Mouse (Mus musculus): ENCODE results near the gene Fmnl2. TPM values are rescaled to one million over a fixed set of nuclear protein-coding genes. Genes with fewer than 3 reads are reported as not detected.

The Fmnl2 gene
- total RNA-seq, 2 experiments from 2014 or later, result 10.1 to 11.7 TPM

DNA sequence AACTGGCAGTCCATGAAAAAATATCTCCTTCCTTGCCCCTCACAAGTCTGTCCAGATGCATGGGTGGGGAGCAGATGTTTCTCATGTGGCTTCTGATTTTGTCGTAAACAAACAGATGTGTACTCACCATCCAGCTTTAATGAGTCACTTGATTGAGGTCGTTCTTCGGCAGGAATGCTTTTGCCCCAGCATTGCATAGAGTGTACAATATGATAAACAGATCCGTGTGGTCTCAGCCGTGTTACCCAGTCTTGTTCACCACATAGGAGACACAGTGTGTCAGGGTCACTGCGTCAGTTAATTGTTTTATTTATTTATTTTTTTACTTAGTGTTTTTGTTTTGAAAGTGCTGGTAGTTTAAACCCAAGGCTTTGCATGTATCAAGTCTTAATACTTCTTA, 189.4 kb downstream of the Fmnl2 start:
- DNase-seq, result no peak

DNA sequence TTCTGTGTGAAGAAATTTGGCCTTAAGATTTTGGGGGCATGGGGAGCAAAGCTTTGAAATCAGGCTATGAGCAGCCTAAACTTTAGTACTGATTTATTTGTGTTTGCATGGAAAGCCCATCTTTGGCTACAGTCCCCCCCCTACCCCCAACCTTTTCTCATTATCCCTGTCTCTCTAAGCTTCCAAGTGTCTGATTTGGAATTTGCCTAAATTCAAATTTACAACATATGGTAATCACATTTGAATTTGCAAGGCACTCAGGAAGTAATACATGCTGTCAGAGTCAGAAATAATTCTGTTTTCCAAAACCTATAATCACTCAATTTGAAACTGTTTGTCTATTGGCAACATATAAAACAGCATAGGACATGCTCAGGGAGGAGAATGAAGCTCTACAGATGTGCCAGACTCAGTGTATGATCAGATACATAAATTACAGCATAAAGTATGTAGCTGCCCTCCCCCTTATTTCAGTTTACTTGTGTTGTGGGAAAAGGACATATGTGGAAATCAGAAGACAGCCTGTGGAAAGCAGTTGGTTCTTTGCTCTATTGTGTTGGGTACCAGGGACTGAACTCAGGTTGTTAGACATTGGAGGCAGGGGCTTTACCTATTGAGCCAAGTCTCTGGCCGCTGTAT, 190.2 kb downstream of the Fmnl2 start:
- no peak for DNase-seq

DNA sequence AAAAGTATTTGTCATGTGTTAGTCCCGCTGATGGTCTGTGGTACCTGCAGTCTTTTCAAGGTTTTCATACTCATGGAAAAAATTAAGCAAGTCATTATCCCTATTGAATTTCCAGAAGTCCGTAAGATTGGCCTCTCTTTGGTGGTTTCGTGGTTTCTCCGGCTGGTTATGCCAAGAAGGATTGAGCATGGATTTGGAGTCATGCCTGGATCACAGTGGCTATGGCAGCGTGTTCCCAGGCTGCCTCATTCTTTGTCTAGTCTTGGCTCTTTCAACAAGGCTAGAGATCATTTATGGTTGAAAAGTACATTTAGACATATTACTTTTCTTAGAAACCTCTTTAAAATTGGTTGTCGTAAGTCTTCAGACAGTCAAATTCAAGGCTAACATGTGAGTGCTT, 192.7 kb downstream of the Fmnl2 start:
- no peak for DNase-seq

DNA sequence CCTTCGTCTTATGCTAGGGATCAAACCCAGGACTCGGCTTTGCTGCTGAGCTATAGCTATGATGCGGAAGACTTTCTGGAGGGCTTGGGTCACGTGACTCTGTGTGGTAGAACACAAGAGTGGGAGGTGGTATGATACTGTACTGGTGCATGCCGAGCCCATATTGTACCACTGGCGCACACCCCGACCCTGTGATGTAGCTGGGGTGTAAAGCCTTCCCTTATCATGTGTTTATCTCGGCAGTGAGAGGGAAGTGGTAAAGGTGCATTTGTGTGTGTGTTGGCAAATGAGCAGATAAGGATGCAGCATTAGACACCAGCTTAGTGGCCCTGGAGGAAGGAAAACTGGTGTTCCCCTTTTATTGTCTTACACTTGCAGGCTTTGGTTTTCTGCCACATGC, 193.8 kb downstream of the Fmnl2 start:
- no peak for DNase-seq

DNA sequence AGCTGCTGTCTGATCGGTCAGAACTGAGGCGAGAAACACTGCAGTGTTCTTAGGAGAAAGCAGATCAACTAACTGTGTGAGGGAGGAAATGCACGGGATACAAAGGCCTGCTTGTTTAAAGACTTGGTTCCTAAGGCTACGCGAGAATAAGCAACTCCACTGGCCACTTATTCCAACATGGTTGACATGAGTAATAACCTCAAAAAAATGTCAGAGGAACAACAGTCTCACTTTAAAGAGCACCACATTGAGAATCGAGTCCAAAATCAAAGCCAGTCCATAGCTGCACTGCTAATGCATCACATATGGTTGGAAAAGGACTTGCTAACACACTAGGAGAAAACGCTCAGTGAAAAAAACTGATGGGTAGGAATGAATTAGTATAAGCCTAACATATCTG, 196.1 kb downstream of the Fmnl2 start:
- no peak for DNase-seq

DNA sequence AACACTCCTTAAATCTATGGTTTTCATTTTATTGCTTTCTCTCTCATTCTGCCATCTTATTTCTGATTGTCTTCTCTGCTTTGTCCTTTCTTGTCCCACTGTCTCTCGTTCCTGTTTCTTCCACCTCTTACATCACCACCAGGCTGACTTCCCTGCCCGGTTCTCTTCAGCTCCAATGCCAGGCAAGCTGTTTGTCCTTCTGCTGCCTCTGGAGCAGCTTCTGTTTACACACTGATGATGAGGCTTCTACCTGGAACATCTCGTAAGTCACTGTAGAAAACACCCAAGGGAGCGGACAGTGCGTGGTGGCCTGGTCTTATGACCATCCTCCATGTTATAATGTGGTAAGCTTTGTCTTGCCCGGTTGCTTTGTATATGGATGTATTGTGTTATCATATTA, 198.9 kb downstream of the Fmnl2 start:
- DNase-seq, result no peak

DNA sequence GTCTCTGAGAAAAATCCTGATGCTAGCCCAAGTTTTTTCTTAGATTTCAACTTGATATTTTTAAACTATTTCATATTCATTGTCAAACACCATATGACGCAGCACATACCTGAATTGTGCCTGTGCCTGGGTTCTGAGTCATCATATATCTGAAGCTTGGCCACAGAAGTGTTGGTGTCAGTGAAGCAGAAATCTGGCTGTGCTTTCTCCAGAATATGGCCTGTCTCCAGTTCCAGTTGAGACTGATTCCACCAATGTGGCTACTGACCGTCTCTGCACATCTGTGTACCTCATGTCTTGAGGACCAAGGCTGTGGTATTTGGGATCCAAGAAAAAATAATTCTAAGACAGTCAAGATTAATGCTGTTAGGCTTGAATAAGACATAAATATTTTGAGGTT, 199.6 kb downstream of the Fmnl2 start:
- DNase-seq, result no peak

DNA sequence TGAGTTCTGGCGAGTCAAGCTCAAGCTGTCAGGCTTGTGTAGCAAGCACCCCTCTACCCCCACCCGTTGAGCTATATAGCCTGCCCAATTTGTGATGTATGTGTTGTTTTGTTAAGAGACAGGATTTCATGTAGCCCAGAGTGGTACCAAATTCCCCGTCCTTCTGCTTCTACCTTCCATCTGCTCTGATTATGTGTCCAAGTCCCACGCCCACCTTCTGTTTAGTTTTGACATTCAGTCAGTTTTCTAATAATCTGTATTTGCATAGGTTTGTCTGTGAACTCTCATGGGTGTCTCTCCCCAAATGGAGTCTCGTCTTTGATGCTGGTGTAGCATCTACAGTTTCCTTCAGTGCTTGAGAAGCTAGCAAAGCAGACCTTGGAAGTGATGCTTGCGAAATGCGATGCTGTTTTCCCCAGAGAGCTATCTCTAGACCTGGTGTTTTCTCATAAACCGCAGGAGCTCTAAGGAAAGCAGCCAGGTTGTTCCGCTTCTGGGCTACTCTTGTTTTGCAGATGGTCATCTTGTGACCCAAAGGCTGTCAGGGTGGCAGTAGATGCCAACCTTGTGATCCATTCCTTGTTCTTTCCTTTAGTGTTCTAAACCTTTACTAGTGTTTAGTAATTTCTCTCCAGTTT, 203.8 kb downstream of the Fmnl2 start:
- DNase-seq, result no peak

DNA sequence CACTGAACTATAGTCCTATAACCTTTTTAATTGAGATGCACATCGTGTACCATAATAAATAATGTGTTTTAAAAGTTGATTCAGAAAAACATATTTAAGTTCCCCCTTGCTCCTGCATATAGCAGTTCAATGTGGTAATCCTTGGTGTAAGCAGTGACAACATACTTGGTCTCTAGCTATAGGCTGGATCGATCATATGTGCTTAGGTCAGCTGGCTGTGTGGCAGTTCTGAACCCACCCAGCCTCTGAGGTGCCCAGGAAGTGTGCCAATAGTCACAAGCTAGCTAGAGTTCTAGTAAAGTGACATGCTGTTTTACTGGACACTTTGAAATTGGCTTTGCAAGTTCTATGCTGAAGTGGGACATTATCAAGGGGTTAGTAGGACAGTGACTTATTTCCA, 209.3 kb downstream of the Fmnl2 start:
- DNase-seq, result no peak

DNA sequence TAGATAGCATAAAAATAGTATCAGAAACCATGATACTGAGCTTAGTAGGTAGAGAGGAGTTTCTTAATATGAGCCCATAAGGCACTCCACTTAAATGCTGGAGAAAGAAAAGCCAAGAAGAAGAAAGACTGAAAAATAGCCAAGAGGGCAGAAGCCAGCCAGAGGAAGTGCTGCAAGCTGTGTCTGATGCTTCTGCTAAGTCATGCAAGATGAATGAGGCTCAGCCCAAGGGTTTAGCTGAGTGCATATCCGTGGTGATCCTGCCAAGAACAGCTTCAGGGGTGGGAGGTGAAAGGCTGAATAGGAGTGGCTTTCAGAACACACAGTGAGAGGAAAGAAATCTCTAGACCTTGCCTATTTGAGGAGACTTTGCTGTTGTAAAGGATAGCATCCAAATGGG, 212.9 kb downstream of the Fmnl2 start:
- peak; percentile 9 for DNase-seq

DNA sequence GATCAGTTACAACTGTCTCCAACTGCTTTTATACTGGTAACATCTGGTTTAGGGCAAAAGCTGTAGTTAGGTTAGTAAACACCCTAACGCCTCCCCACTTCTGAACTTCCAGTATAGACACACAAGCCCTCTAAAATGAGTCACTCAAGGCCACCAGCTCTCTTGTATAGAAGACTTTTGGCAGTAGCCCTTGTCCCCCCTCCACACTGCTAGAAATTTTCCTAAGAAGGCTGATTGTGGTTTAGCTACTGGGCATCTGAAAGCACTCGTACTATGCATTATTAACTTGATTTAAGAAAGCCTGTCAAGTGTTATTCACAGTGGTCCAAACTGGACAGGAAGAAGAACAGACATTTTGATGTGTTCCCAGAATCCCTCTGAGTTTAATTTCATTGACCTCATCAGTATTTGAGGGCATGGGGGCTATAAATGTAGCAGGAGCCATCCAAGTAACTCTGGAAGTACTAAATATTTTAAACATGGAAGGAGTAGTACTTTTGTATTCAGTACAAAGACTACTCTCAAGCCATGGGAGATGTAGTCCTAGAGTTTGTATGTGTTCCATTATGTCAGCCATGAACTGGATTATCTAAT, 222.1 kb downstream of the Fmnl2 start:
- DNase-seq, result no peak

DNA sequence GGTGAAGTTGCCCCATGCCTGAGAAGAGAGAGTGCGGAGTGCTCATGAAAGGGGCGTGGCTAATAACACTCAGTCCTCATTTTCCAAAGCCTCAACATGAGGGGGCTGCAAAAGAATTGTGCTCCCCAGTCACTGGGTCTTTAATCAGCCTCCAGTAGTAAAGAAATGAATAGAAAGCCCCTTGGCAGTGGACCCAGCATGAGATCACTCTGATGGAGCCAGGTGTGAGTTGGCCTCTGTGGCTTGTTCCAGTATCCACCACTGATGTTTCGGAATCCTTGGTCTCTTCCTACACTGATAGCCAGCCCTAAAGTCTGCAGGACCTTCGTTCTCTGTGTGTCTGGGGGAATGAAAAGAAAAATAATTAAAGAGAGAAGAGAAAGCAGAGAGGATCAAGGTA, 224.4 kb downstream of the Fmnl2 start:
- no peak for DNase-seq

DNA sequence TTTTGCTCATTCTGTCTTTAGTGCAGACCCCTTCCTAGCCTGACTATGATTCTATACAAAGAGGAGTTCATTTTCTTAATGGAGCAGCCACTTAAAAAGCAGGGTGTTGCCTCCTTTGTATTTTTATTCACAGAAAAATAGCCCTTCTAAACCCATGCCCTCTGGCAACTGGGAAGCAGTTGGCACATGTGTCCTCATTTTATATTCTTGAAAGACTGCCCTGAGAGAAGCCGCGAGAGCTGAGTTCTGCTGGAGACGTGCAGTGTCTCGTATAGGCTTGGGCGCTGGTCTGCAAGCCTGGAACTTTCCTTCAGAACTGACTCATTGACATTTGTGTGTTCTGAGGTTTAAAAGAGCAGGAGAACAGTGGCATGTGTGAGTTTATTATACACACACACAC, 224.8 kb downstream of the Fmnl2 start:
- no peak for DNase-seq

DNA sequence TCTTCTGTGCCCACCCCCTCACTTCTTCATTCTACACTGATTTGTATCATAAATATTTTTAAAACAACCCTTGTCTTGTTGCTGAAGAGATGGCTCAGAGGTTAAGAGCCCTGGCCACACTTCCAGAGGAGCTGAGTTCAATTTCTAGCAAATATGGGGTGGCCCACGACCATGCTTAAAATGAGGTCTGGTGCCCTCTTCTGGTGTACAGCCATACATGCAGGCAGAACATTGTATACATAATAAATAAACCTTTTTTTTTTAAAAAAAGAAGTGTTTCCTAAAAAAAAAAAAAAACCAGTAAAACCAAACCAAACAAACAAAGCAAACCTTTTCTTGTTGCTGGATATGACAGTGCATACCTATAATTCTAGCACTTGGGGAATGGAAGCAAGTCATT, 225.6 kb downstream of the Fmnl2 start:
- no peak for DNase-seq

DNA sequence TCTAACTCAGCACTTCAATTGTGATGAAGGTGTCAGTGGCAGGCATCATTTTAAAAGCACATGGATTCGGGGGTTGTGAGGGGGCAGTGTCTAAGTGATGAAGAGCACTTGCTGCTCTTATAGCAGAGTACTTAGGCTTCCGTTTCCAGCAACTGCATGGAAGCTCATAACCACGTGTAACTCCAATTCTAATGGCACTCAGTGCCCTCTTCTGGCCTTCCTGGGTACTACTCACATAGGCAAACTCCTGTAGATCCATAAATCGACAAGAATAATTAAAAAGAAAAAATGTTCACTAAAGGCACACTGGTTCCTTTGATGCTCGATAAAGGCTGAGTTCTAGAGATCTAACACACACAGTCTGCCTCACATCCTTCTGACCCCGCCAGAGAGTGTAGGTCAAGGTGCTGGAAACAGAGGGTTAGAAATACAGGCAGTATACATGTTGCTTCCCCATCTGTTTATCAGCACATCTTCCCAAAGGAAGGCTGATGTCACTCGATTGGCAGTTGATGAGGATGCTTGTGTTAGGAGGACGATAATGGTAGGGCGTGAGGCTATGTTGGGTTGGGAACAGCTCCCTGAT, 228.1 kb downstream of the Fmnl2 start:
- peak; percentile 56 for DNase-seq

DNA sequence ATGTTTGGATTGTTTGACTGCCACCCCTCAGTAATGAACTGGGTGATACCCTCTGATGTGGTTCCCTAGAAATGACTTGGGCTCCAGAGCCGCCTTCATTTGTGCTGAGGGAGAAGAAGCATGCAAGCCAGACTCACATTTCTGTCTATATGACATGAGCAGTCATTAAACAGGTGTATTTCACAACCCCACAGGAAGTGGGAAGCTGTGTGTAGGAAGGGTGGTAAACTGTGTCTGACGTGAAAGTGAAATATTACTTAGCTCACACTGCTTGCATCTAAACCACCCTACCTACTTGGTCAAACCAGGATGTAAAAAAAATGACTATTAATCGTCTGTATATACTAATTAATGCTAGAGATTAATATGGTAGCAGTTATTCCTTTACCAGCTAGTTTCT, 231.1 kb downstream of the Fmnl2 start:
- DNase-seq, result no peak

DNA sequence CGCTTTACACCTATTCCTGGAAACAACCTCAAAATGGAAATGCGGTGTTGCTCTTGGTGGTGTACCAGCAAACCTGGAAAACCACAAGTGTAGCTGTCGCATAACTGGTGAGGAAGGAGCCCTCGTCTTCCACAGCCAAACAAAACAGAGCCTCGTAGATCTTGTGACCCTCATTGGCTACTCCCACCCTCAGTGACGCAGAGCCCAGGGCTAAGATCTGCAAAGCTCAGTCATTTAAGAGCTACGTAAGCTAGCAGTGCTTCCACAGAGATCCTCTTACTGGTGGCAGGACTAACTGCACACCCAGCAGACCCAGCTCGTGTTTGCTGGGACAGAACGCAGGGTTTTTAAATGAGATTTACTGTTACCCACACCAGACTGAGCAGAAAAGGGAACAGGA, 237.4 kb downstream of the Fmnl2 start:
- no peak for DNase-seq

DNA sequence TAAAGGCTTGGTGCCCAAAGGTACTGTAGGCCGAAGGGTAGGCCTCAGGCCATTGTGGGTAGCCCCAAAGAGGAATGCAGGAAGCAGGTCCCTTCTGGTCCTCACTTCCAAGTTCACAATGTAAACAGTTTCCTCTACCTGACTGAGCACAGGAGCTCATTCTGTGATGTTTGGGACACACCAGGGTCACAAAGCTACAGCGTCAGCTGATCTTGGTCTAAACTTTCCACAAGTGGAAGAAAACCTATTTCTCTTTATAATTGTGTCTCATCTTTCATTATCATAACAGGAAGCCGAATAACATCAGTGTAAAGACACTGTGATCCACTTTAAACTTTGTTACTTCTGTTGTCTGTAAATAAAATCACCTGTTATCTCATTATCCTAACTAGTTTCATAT, 237.8 kb downstream of the Fmnl2 start:
- DNase-seq, result no peak

DNA sequence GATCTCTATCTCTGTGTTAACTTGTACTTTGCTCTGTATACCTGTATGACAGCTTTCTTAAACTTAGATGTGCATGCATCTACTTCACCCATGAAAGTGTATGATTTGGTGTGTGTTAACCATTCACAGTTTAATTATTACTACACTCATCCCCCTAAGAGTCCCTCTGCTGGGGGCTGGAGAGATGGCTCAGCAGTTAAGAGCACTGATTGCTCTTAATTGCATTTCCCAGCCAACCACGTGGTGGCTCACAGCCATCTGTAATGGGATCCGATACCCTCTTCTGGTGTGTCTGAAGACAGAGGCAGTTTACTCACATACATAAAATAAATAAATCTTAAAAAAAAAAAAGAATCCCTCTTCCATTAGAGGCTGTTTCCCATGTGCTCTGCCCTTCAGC, 242.4 kb downstream of the Fmnl2 start:
- DNase-seq, result no peak

DNA sequence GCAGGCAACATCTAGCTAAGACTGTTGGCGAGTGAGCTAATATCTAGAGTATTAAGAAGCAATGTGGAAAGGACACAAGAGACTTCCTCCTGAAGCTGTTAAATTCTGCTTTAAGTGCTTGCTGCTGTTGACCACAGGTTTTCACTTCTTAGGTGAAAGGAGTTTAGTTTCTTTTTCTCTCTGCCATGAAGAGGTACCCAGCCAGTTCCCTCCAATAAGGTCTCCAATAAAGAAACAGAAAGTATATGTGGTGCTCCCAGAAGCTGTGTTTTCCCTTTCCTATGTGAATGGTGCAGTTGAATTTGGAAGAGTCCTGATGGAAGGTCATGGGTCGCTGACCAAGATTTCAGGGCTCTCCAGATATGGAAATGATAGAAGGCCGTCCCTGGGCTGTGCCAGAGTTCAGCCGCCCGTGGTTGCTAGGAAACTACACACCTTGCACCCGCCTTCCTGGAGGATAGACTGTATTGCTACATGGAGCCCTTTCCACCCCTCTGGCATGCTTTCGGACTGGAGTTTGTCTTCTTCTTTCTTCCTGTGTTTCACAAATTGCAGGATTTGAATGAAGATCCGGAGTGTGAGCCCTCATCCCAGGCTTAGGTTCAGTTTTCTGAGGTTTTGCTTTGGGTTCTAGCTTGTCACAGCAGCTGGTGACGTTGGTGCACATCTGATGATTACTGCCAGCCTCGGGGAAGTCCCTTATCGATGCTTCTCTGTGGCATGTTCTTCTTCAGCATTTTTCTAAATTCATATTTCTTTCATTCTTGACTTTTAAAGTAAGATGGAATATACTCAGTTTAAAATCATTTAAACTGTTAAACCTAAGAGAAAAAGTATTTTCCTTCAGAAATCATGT, 244.5 kb downstream of the Fmnl2 start:
- DNase-seq, result no peak

DNA sequence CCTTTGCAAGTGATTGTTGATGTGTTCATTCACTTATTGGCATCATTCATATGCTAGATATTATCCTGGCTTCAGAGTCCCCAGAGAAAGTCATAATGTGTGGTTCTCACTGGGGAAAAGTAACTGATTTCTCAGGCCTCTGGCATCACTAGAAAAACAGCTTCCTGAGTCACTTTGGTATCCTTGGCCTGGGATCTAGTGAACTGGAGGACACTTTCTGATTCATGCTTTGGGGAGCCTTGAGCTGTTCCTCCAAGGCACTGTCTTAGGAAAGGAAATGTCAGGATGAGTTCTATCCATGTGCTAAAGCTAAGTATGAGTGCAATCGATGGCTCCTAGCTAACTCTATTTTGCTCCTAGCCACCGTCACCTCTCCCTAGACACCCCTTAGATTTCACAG, 245.2 kb downstream of the Fmnl2 start:
- DNase-seq, result no peak

DNA sequence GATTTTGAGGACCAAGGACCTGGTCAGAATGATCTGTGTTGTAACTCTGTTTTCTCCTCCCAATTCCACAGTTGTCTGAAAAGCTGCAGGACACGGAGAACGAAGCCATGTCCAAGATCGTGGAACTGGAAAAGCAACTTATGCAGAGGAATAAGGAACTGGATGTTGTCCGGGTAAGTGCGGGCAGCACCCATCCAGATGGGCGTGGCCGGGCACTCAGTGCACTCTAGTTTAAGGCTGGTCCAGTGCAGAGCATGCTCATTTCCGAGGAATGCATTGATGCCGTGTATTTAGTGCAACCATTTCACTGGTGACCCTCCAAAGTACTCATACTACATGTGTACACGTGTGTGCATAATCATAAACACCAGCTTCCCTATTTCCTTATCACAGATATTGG, 247.7 kb downstream of the Fmnl2 start:
- DNase-seq, result no peak

DNA sequence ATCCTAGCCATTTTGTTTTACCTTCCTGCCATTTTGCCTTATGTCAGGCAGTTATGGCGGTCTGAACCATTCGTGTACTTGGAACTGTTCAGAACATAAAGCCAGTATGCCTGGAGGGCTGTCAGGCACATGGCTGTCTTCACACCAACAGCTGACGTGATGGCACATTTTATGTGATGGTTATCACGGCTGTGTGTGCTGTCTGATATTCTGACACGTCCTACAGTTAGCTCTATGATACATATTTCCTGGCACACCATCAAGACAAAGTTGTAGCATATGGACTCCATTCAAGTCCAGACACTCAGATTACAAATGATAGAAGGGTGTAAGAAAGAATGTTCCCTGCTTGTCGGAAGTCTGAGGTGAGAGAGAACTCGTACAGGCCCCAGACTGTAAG, 248.4 kb downstream of the Fmnl2 start:
- no peak for DNase-seq

All from gastrocnemius, postnatal 10 days (tissue).